In genomic region chr9:51824516-51824915, GRCm38 (mm10) we compare ENCODE assay signal across 21 mouse cellular contexts. TPM values are rescaled to one million over a fixed set of nuclear protein-coding genes. Genes with fewer than 3 reads are reported as not detected.
"Had no signal": no experiment of that assay in that cellular context is flagged by ENCODE, and none has a peak within 500 bp of the region (broad histone marks: within the 10 kb centered on the region; RNA-seq: fewer than 3 reads in every experiment).

No protein-coding gene starts in this region.

- H3K27me3 ChIP-seq: hindbrain, embryonic 13.5 days; hindbrain, embryonic 15.5 days; limb, embryonic 13.5 days; limb, embryonic 15.5 days; liver, embryonic 12.5 days had no signal

- H3K27ac ChIP-seq: hindbrain, embryonic 13.5 days; hindbrain, embryonic 15.5 days; hindbrain, postnatal 0 days; limb, embryonic 13.5 days; limb, embryonic 15.5 days; liver, embryonic 12.5 days; liver, embryonic 14.5 days had no signal

- H3K4me2 ChIP-seq: heart, embryonic 11.5 days; hindbrain, embryonic 13.5 days; hindbrain, embryonic 15.5 days; limb, embryonic 13.5 days; limb, embryonic 15.5 days; liver, embryonic 12.5 days had no signal

- H3K9me3 ChIP-seq: hindbrain, embryonic 13.5 days; hindbrain, embryonic 15.5 days; limb, embryonic 13.5 days; limb, embryonic 15.5 days; liver, embryonic 12.5 days had no signal

- ATAC-seq: forebrain, postnatal 0 days; hindbrain, postnatal 0 days; intestine, embryonic 16.5 days; liver, embryonic 12.5 days had no signal

- H3K4me3 ChIP-seq: hindbrain, embryonic 13.5 days; hindbrain, embryonic 15.5 days; limb, embryonic 13.5 days; limb, embryonic 15.5 days; liver, embryonic 12.5 days had no signal

- H3K36me3 ChIP-seq: limb, embryonic 13.5 days; limb, embryonic 15.5 days; liver, embryonic 12.5 days had no signal

- H3K4me1 ChIP-seq: hindbrain, embryonic 13.5 days; hindbrain, embryonic 15.5 days; limb, embryonic 13.5 days; limb, embryonic 15.5 days; liver, embryonic 12.5 days had no signal

- DNase-seq: forebrain, postnatal 0 days; gastrocnemius, postnatal 10 days; gastrocnemius, postnatal 25 days; heart, adult 11 months; heart, postnatal 14 days; kidney, adult 18-20 months; kidney, postnatal 10 days; layer of hippocampus, adult 9-11 months; layer of hippocampus, postnatal 36 days; left cerebral cortex, postnatal 4 days; lung, adult 18-20 months had no signal

- H3K9ac ChIP-seq: forebrain, postnatal 0 days; hindbrain, embryonic 13.5 days; hindbrain, embryonic 15.5 days; limb, embryonic 13.5 days; limb, embryonic 15.5 days; liver, embryonic 12.5 days; liver, embryonic 14.5 days had no signal

RNA-seq across cellular contexts. Expression of gene Arhgap20, which starts 59.4 kb away (rescaled TPM):
- total RNA-seq: hematopoietic stem cell, adult 5-6 weeks had no signal
